Mouse (Mus musculus): ENCODE data around the gene Gkn1.
A peak's percentile ranks its signal among the peaks of the same experiment; 100 is the strongest.

Gene Gkn1

GRCm38 (mm10) chr6:87350829-87351228, at the start of gene Gkn1:
Gene Gkn1, minus strand, starts transcription at chr6:87350942.
- DNase-seq (ENCODE audit: low read depth, low spot score), result no peak

DNA sequence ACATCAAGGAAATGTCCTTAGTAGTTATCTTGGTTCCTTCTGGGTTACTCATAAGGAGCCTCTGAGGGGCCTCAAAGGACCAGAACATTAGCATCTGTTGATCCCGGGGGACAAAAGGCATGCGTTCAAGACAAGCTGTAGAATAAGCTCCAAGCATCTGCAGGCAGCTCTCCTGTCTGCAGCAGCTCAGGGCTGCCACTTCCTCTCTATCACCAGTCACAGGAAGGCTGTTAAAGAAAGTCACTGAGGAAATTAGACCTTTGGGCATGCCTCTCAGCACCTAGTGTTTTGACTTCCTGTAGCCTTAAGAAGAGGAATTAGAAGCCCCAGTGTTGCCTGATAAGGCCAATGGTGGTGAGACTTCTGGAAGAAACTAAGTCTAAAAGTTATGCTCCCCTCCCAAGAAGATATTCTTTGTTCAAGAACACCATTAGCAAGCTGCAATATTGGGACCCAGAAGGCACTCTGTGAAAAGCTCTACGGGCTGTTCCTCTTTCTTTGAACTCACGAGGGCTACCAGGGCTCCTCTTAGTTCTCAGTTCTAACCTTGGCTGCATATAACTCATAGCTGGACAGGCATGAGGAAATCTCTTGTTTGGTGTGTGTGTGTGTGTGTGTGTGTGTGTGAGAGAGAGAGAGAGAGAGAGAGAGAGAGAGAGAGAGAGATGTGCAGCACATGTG, 49.3 kb upstream of the Gkn1 start:
- DNase-seq (ENCODE audit: low read depth, low spot score), result no peak

- DNase-seq (ENCODE audit: low read depth, low spot score), result peak; percentile 47
These were observed 48.4 kb upstream of the Gkn1 start for GRCm38 (mm10) chr6:87399137-87399536.

DNA sequence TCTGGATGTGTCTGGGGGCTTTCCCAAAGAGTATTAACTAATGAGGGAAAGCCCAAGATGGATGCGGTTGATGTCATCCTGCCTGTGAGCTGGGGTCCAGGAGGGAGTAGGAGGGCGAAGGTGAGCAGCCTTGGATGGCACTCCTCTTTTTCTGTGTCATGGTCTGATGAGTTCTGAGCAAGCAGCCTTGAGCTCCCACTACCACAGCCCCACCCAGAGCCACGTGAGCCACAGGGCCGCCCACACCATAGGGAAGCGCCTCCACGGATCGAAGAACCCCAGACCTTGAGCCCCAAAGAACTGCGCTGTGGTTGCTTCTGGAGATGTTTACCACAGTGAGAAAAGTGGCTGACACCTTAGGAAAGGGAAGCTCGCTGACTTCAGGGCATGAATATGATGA, 44.0 kb upstream of the Gkn1 start:
- no peak for DNase-seq (ENCODE audit: low read depth, low spot score)

DNA sequence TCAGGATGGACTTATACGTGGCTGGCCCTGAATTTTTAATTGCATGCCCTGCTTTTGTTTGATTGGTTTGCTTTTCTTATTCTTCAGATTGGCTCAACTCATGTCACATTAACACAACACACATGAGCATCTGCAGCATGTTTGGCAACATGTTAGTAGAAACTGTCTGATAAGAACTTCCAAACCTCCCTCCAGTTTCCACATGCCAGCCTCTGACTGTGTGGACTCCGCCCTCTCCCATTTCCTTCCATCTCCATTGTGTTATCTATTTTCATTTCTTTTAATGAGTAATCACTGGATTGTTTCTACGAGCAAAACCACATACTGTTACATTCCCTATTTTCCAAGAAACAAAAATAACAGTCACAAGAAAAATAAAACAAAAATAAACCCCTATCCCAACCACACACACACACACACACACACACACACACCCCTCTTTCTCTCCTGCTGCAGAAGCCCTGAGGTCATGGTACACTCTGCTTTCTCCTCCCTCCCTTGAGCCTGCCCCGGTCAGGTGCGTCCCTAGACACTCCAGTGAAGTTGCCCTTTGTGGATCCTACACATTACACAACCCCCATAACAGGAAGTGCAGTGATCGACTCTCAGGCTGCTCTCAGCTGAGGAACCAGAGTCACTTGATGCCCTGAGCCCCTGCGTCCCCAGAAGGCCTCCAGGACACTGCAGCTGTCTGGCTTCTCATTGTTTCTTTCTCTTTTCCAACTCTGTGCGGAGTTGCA, 42.9 kb upstream of the Gkn1 start:
- DNase-seq (ENCODE audit: low read depth, low spot score), result no peak

- DNase-seq (ENCODE audit: low read depth, low spot score), result no peak
These were observed 38.8 kb upstream of the Gkn1 start for GRCm38 (mm10) chr6:87389455-87389989.

- DNase-seq (ENCODE audit: low read depth, low spot score), result no peak
These were observed 38.1 kb upstream of the Gkn1 start, which contains the start of gene Gkn3 for GRCm38 (mm10) chr6:87388877-87389276. Gene Gkn3, minus strand, starts transcription at chr6:87388935.

- DNase-seq (ENCODE audit: low read depth, low spot score), result no peak
These were observed 35.9 kb upstream of the Gkn1 start for GRCm38 (mm10) chr6:87386681-87387080.

GRCm38 (mm10) chr6:87386203-87386602, 35.5 kb upstream of the Gkn1 start:
- DNase-seq (ENCODE audit: low read depth, low spot score), result peak; percentile 59

DNA sequence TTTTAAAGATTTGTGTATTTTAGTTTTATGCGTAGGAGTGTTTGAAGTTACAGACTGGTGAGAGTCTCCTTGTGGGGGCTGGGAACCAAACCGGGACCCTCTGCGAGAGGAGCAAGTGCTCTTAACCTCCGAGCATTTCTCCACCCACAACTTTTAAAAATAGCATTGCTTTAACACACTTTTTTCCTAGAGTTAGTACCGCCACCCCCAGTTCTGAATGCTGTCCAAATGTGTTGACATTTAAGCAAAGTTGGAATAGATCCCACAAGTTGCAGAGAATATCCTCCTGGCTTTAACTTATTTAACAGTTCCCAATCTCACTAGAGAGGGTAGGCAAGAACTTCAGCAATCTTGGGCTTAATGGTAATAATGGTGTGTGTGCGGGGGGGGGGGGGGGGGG, 34.0 kb upstream of the Gkn1 start:
- no peak for DNase-seq (ENCODE audit: low read depth, low spot score)

DNA sequence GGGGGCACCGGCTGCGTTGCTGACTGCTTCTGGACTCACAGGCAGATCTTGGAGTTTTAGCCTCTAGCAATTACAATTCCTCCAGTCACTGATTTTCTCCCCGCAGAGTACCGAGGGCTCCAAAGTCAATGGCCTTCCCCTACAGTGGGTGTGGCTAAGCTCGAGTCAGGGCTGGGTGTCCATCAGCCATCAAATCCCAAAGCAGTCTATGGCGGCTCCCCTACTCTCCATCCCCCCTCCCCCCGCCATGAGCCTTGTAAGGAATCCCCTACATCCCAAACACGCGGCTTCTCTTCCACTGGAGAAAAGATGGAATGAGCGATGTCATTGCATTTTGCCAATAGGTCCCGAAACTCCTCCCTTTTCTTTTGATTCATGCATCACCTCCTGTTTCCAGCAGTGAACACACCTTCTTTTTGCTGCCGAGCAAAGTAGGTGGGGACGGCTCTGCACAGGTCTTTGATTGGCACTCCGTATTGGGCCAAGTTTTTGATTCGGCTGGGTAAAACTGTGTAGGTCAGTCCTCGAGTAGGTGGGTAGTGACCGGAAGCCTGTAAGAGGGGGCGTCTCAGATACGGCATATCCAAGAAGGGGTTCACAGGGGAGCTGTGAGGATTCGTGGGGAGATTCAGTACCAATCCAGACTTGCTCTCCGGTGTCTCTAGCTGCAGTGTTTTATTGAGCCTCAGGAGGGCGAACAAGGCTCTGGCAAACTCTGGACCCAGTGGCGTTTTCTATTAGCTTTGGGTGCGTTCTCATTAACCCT, 33.4 kb upstream of the Gkn1 start:
- no peak for DNase-seq (ENCODE audit: low read depth, low spot score)

- no peak for DNase-seq (ENCODE audit: low read depth, low spot score)
These were observed 22.3 kb upstream of the Gkn1 start, which contains the start of gene Gkn2 for GRCm38 (mm10) chr6:87373057-87373456. Gene Gkn2, plus strand, starts transcription at chr6:87373357.

DNA sequence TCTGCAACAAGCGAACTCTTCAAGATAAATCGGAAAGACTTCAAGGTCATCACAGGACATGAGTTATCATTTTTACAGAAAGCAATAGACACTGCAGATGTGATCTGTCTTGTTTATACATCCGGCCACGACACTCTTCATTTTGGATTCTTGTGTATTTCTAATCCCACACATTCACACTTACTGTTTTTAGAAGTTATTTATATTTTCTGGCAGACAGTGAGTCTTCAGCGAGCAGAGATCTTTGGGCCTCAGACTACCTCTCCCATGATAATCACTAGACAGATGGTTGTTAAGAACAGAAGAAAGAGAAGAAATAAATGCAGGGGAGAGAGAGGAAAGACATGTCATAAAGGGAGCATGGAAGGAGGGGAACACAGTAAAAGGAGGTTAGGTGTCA, 18.5 kb upstream of the Gkn1 start:
- DNase-seq (ENCODE audit: low read depth, low spot score), result no peak

- DNase-seq (ENCODE audit: low read depth, low spot score), result no peak
These were observed 3.7 kb upstream of the Gkn1 start for GRCm38 (mm10) chr6:87354441-87354840.

- DNase-seq (ENCODE audit: low read depth, low spot score), result no peak
These were observed 14.8 kb downstream of the Gkn1 start for GRCm38 (mm10) chr6:87335935-87336295.

DNA sequence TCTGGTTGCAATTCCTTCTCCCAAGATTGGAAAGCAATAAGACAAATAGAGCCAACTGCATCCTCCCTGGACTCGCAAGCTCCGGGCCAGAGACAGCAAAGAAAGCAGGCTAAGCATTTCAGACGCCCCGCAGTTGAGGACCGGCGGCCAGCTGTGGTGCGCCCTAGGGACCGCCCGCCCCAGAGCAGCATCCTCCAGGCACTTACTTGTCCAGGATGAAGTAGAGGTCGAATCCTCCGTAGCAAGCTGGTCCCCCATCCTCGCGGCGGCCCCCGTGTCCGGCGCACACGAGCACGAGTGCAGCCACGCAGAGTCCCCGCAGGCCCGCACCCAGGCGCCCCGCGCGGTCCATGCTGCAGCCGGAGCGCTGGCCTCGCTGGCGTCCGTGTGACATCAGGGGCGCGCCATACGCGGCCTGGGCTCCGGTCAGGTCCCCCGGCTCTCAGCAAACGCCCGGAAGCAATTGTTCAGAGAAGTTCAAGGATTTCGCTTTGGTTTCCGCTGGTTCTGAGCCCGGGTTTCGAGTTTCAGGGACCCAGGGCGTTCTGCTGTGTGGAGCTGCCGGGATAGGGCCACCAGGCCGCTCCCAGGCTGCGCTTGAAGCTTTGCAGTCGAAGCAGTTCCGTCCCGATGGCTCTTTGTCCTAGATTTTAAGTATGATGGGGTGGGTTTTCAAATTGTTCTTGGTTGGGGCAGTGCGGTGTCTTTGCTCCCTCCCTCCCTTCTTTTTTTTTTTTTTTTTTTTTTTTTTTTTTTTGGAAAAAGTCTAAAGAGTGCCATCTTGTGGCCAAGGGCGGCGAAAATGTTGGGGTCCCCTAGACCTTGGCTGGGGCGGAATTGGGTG, 15.4 kb downstream of the Gkn1 start, which contains the start of gene Antxr1:
Antxr1 (minus strand) TSS at position 731 of the 844 bp plus-strand sequence.
- DNase-seq (ENCODE audit: low read depth, low spot score), result peak; percentile 23

GRCm38 (mm10) chr6:87334361-87335090, 16.2 kb downstream of the Gkn1 start:
- no peak for DNase-seq (ENCODE audit: low read depth, low spot score)

DNA sequence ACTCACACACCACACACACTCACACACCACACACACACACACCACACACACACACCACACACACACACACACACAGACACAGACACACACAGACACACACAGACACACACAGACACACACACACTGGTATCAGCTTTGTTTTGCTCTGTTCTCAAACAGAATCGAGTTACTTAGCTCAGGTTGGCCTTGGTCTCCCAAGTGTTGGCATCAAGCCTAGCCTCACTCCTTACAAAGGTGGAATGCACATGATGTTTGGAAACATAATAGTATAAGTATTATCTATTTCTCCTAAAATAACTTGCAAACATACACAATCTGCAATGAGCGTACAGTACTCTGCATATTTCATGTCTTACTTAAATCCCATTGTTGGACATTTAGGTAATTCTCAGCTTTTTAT, 18.4 kb downstream of the Gkn1 start:
- no peak for DNase-seq (ENCODE audit: low read depth, low spot score)

DNA sequence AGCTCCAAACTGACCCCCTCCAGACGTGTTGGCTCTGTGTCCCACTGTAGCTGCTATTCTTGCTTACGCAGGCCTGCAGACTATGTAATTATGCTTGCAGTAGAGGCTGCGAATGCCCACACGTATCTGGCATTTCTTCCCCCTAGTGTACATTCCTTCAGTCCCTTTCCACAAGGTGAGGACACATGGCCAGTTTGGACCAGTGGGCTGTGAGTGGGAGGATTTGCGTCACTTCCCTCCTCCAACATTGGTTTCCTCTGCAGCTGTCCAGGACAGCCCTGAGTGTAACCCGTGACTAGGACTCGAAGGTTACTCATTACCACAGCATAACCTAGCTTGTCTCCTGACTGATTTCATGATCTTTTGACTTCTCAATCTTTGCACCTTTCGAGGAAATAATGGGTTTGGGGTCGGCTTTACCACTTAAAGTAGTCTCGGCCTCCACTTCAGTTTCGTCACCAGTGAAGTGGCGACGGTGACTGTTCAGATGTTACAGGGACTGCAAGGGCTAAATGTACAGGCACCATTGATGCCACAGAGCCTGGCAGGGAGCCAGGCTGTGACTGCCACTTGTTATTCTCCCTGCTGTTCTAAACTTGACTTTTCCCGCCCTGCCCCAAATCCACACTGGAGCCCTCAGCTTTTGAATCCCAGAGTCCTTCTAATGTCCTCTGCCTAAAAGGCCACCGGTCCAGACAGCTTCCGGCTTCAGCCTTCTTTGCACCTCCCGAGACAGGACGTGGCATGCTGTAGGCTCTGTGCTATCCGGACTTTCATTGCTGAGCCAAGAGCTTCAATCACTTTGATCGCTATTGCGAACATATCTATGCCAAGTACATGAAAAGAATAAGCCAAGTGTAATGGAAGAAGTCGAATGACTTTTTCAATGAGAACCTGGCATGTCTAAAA, 22.2 kb downstream of the Gkn1 start:
- no peak for DNase-seq (ENCODE audit: low read depth, low spot score)
